Mouse (Mus musculus) midbrain, embryonic 16.5 days (tissue): ENCODE measurements around the gene Vipr2. TPM values are rescaled to one million over a fixed set of nuclear protein-coding genes. Genes with fewer than 3 reads are reported as not detected.

Experiments
- ATAC-seq: fragments of 200-750 bp; cut with Nextera tagmentation; 2 replicates; pipeline ENCODE4 v1.8.0; 2017; ENCODE audit warnings: moderate TSS enrichment
- H3K27ac ChIP-seq: fragments of 300-500 bp; sonication (generic); 2 replicates; pipeline ENCODE4 v1.5.1; 2014; ENCODE audit warnings: mild to moderate bottlenecking, low read length, mixed read lengths
- H3K27me3 ChIP-seq: fragments of 300-500 bp; sonication (generic); 2 replicates; pipeline ENCODE4 v1.6.1; 2014; ENCODE audit warnings: low read depth, low read length, mixed read lengths; ENCODE audit not compliant: control insufficient read depth, insufficient read depth
- H3K36me3 ChIP-seq: fragments of 300-500 bp; sonication (generic); 2 replicates; pipeline ENCODE4 v1.6.1; 2014; ENCODE audit warnings: mild to moderate bottlenecking, low read length, moderate library complexity, mixed read lengths; ENCODE audit not compliant: control insufficient read depth, insufficient read depth
- H3K4me1 ChIP-seq: fragments of 300-500 bp; sonication (generic); 2 replicates; pipeline ENCODE4 v1.6.1; 2014; ENCODE audit warnings: mild to moderate bottlenecking, low read length, mixed read lengths; ENCODE audit not compliant: control insufficient read depth, insufficient read depth
- H3K4me2 ChIP-seq: fragments of 300-500 bp; sonication (generic); 2 replicates; pipeline ENCODE4 v1.6.1; 2014; ENCODE audit warnings: mild to moderate bottlenecking, low read length, mixed read lengths
- H3K4me3 ChIP-seq: fragments of 300-500 bp; sonication (generic); 2 replicates; pipeline ENCODE4 v1.5.1; 2014; ENCODE audit warnings: low read depth, mild to moderate bottlenecking, low read length, moderate library complexity, mixed read lengths
- H3K9ac ChIP-seq: fragments of 300-500 bp; sonication (generic); 2 replicates; pipeline ENCODE4 v1.6.1; 2014; ENCODE audit warnings: low read depth, low read length, mixed read lengths
- H3K9me3 ChIP-seq: fragments of 300-500 bp; sonication (generic); replicated peaks from 2 replicates; pipeline ENCODE4 v1.6.1; 2014; ENCODE audit warnings: mild to moderate bottlenecking, low read length, mixed read lengths; ENCODE audit not compliant: control insufficient read depth, poor library complexity, severe bottlenecking
- WGBS: fragments of 180-500 bp; shearing (Covaris S2); extraction: QIAGEN DNeasy Blood & Tissue Kit; methylation state at CpG from one replicate; pipeline ENCODE4 v1.1.7; 2014; 5-methylcytosine and 5-hydroxymethylcytosine counted together
- polyA plus RNA-seq: library from polyadenylated mRNA; unstranded; fragments of >200 nt; fragmentation: Nextera tagmentation; extraction: Ambion mirVana; gene quantifications from 2 replicates; pipeline ENCODE4 v1.2.1, GENCODE M21; 2015

The Vipr2 gene
- polyA plus RNA-seq, result 0.61 and 1.3 TPM in 2 replicates

DNA sequence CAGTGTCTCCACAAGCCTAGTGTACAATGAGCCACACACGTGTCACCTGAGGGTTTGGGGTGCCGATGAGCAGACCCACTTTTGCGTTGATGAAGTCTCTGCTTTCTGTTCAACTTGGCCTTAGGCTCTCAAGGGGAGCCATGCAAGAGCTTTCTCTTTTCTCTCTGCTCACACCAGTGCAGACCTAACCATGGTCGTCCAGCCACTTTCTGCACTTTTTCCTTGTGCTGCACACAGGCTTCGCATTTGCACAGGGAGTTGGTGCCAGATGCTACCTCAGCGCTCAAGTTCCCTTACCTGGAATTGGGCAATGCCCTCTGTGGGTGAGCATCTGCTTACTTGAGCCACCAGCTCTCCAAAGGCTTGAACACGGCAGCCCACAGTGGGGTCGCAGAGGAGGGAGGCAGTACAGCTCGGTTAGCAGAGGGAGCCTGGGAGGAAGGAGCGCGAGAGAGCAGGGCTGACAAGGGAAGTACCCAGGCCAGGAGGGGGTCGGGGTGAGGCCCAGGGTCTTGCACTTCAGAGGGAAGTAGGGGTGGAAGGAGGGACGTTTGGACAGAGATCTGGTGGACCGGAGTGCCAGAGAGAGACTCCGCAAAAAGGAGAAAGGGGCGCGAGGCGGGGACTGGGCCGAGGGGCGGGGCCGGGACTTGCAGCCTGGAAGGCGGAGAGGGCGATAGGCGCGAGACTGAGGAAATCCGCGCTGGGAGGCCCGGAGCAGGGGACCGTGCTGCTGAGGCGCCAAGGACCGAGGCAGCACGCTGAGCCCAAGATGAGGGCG lies at the start of gene Vipr2:
Vipr2 (plus strand) TSS at position 653 of the 781 bp plus-strand sequence.
- Histone ChIP-seq H3K27ac (no peak within 1 kb of the TSS), H3K4me2 (peak within 1 kb of the TSS; percentile 95), H3K9me3 (no peaks in the 10 kb centered on the region), H3K27me3 (peaks cover 3% of the 10 kb centered on the region), H3K4me3 (peak within 1 kb of the TSS; percentile 63), H3K4me1 (peaks cover 2% of the 10 kb centered on the region; the same call in 1 of the 2 replicates), H3K9ac (peak within 1 kb of the TSS; percentile 77), H3K36me3 (no peaks in the 10 kb centered on the region)
- 5% methylated on average over 33 of the region's 33 CpGs for WGBS
- ATAC-seq, result peak; percentile 94

DNA sequence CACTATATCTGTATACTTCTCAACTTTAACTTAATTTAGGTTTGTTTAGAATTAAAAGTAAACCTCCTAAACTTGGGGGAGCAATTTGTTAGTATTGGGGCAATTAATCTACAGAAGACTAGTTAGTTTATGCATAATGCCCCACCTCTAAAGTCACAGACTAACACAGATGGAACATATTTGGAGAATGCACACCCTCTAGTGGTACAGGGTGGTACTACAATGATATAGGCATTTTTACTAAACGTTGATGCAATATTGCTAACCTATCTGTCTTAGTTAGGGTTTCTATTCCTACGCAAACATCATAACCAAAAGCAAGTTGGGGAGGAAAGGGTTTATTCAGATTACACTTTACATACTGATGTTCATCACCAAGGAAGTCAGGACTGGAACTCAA lies 49.4 kb upstream of the Vipr2 start:
- Histone ChIP-seq H3K4me2 (no peak overlapping the region), H3K4me3 (no peak overlapping the region), H3K27me3 (no peaks in the 10 kb centered on the region), H3K27ac (no peak overlapping the region), H3K9me3 (no peaks in the 10 kb centered on the region), H3K4me1 (no peaks in the 10 kb centered on the region), H3K9ac (no peak overlapping the region), H3K36me3 (no peaks in the 10 kb centered on the region)
- ATAC-seq, result no peak
- WGBS, result 58% methylated on average over 2 of the region's 2 CpGs

DNA sequence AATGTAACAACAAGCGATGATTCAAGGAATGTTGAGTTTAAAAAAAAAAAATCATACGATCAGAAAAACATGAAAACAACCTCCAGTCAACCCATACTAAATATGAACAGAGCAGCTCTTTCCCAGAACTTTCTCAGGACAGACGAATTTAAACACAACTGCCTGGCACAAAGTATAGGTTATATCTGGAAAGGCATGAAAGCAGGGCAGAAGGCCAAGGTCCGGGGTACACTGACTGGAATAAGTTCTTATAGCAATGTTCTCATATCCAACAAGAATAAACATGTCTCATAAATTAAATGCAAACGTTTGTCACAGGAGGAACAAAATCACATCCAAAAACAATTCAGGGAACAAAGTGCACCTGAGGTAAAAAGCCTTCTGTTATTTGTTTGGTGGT lies 42.2 kb upstream of the Vipr2 start:
- ATAC-seq, result no peak
- WGBS, result 76% methylated on average over 5 of the region's 5 CpGs
- H3K36me3 ChIP-seq, result no peaks in the 10 kb centered on the region
- no peak overlapping the region for H3K4me2 ChIP-seq
- H3K4me1 ChIP-seq, result no peaks in the 10 kb centered on the region
- H3K27ac ChIP-seq, result no peak overlapping the region
- H3K9me3 ChIP-seq, result no peaks in the 10 kb centered on the region
- no peak overlapping the region for H3K9ac ChIP-seq
- H3K27me3 ChIP-seq, result no peaks in the 10 kb centered on the region
- no peak overlapping the region for H3K4me3 ChIP-seq

DNA sequence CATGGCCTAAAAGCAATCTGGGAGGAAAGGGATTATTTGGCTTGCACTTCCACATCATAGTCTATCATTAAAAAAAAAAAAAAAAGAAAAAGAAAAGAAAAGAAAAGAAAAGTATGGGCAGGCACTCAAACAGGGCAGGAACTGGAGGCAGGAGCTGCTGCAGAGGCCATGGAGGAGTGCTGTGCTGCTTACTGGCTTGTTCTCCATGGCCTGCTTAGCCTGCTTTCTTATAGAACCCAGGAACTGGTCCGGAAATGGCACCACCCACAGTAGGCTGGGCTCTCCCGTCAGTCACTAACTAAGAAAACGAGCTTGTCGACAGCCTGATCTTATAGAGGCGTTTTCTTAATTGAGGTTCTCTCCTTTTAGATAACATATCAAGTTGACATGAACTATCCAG lies 32.7 kb upstream of the Vipr2 start:
- Histone ChIP-seq H3K4me3 (no peak overlapping the region), H3K4me1 (peaks cover 14% of the 10 kb centered on the region), H3K4me2 (no peak overlapping the region), H3K27me3 (no peaks in the 10 kb centered on the region), H3K9me3 (no peaks in the 10 kb centered on the region), H3K36me3 (no peaks in the 10 kb centered on the region), H3K27ac (no peak overlapping the region), H3K9ac (no peak overlapping the region)
- 90% methylated on average over 5 of the region's 5 CpGs for WGBS
- ATAC-seq, result no peak

DNA sequence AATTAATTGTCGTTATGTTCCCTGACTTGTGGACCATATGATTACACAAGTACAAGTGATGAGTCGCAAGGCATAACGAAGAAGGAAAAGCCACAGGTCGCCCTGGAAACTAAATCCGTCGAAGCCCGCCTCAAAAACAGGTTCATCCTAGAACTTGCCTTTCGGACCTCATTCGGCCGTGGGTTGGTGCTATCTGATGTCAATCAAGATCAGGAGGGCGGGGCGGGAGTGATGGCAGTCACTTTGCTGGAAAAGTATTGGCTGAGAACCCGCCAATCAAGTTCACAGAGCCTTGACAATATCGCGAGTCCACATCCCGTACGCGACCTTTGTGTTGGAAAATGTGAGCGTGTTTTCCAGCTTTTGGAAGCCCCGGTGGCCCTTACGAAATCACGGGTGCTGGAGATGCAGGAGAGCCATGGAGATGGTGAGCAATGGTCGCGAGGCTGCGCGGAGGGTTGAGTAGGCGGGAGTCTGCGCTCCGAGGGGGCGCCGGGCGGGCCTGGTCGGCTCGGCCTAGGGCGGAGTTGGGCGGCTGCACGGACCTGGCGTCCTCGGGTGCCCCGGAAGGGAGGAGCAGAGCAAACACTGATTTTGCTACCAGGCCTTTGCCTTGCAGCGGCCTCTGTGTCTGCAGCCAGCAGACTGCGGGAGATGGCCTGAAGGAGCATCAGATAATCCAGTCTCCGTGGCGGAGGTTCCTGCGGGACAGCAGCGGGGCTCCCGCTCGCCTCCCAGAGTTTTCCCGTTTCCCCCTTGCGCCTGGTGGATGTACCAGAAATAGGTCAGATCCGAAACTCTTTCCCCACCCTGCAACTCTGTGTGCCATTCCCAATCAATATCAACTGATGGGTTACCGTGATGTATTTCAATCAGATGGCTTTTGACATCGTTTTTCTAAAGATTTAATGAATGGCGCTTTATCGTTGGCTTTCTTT lies 29.8 kb upstream of the Vipr2 start, which contains the start of gene Zfp386:
Zfp386 (plus strand) TSS at position 285 of the 938 bp plus-strand sequence.
- H3K9me3 ChIP-seq, result no peaks in the 10 kb centered on the region
- peak within 1 kb of the TSS; percentile 91 for H3K4me3 ChIP-seq
- H3K9ac ChIP-seq, result peak within 1 kb of the TSS; percentile 82
- peak within 1 kb of the TSS; percentile 91 for H3K4me2 ChIP-seq
- H3K4me1 ChIP-seq, result peaks cover 14% of the 10 kb centered on the region
- under 1% methylated on average over 55 of the region's 55 CpGs for WGBS
- peak within 1 kb of the TSS; percentile 92 for H3K27ac ChIP-seq
- ATAC-seq, result peak; percentile 99
- no peaks in the 10 kb centered on the region for H3K27me3 ChIP-seq
- peaks cover 8% of the 10 kb centered on the region; the same call in 1 of the 2 replicates for H3K36me3 ChIP-seq

DNA sequence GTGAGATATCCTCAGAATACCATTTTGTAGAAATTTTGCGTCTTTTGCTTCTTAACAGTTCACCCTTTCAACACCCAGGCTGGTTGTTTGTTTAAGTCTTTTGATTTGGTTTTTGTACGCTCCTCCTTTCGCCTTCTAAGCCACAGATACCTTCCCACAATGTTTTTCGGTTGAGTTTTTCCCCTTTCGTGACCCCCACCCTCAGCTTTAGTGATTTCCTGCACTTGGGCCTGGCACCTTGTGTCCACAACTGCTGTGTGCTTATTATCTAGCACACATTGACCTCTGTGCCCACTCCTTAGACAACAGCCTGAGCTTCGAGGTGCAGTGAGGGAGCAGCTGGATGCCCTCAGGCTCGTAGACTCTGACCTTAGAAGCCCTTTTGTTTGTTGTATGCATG lies 28.8 kb upstream of the Vipr2 start:
- Histone ChIP-seq H3K27me3 (no peaks in the 10 kb centered on the region), H3K9ac (peak overlapping the region; percentile 82), H3K36me3 (peaks cover 8% of the 10 kb centered on the region; the same call in 1 of the 2 replicates), H3K27ac (no peak overlapping the region), H3K4me2 (peak overlapping the region; percentile 91), H3K4me1 (peaks cover 14% of the 10 kb centered on the region), H3K9me3 (no peaks in the 10 kb centered on the region), H3K4me3 (peak overlapping the region; percentile 91)
- 66% methylated on average over 7 of the region's 7 CpGs for WGBS
- no peak for ATAC-seq

DNA sequence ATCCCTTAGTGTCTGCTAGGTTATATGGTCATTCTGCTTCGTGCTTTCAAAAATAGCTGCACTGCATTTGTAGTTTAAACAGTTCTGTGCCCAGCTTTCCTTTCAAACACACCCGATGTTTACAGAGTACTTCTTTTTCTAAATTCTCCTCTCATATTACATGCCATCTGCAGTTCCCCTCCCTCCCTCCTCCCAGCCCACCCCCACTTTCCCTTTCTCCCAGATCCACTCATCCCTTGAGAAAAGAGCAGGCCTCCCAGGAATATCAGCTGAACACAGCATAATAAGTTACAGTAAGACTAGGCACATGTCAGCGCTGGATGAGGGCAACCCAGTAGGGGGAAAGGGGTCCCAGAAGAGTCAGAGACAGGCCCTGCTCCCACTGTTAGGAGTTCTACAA lies 28.3 kb upstream of the Vipr2 start:
- peak overlapping the region; percentile 91 for H3K4me2 ChIP-seq
- ATAC-seq, result no peak
- peaks cover 14% of the 10 kb centered on the region for H3K4me1 ChIP-seq
- H3K4me3 ChIP-seq, result peak overlapping the region; percentile 91; the same call in 1 of the 2 replicates
- H3K27ac ChIP-seq, result no peak overlapping the region
- H3K9me3 ChIP-seq, result no peaks in the 10 kb centered on the region
- no peaks in the 10 kb centered on the region for H3K27me3 ChIP-seq
- H3K36me3 ChIP-seq, result peaks cover 8% of the 10 kb centered on the region
- 91% methylated on average over 3 of the region's 3 CpGs for WGBS
- H3K9ac ChIP-seq, result no peak overlapping the region

DNA sequence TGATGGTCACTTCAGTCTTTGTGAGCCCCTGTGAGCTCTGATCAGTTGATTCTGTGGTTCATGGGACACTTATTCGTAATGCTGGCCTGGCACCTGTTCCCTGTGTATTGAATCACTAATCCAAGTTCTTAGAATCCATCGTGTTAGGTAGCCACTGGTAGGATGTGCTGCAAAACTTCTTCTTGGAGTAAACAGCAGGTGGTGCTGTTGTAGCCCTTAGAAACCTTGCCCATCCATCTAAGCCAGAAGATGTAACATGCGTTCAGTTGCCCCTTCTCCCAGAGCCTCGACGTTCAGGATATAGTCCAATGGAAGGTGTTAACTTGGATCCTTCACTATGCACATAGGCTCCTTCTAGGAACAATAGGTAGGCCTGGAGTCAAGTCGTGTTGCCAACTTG lies 27.8 kb upstream of the Vipr2 start:
- ATAC-seq, result no peak
- Histone ChIP-seq H3K4me2 (peak overlapping the region; percentile 91; the same call in 1 of the 2 replicates), H3K4me3 (no peak overlapping the region), H3K9ac (no peak overlapping the region), H3K27ac (no peak overlapping the region), H3K9me3 (no peaks in the 10 kb centered on the region), H3K36me3 (peaks cover 12% of the 10 kb centered on the region), H3K4me1 (peaks cover 14% of the 10 kb centered on the region), H3K27me3 (no peaks in the 10 kb centered on the region)
- WGBS, result 92% methylated on average over 6 of the region's 6 CpGs
